Mouse (Mus musculus): ENCODE data around the gene Acvr1c. TPM values are rescaled to one million over a fixed set of nuclear protein-coding genes. Genes with fewer than 3 reads are reported as not detected.

Acvr1c gene
- total RNA-seq (2023): not detected

GRCm38 (mm10) chr2:58357414-58358131 lies at the start of gene Acvr1c:
TSS of gene Acvr1c (minus strand) at chr2:58357895.

Other genes with a start within 250 kb of the Acvr1c start
- 100 to 1,000 TPM; 161 to 206 TPM for gene Cytip, start 162.4 kb downstream of the Acvr1c start, total RNA-seq (2023)
- not detected for gene Gm17409, start 112.2 kb upstream of the Acvr1c start, total RNA-seq (2023)
- 1 to 10 TPM; 2.6 to 4.0 TPM for gene Acvr1, start 209.3 kb upstream of the Acvr1c start, total RNA-seq (2023)
- under 1 TPM in 1 of 2 experiments, not detected in 1; 0.53 TPM for gene Upp2, start 209.4 kb upstream of the Acvr1c start, total RNA-seq (2023)